Mouse (Mus musculus): ENCODE results near the gene Pias1.

Gene Pias1

DNA sequence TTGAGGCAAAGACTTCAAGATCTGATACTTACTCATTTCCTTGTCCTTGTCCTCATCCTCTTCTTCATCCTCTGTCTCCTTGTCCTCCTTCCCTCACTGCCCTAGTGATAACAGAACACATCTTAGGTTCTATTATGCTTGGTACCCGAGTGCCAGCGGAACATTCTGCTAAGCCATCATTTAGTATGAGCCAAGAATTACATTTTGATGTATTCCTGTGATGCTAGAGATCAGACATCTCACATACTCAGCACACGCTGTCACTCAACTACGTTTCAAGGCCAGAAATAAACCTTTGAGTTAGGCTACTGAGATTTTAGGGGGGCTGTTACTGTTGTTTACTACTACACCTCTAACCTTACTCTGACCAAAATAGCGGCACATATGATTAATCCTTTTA lies at the start of gene Pias1:
Gene Pias1 (minus strand): TSS at position 101 of the 400 bp plus-strand sequence.
- DNase-seq (ENCODE audit: low read depth): no peak

DNA sequence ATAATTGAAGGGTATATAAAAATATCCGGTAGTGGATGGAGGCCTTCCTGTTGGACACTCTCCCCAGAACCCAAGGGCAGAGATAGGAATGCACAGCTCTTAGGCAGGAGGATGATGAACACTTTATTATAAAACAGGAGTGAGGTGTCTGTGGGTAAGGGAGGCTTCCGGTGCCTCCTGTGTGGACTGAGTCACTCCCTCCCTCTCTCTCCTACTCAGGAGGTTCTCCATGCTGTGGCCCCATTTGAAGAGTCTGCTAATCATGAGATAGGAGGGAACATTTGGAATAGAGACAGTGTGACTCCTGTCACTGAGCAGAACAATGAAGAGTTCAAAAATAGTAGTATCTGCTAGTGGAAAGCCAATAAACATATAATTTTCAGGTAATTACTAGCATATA lies 47.7 kb upstream of the Pias1 start:
- no peak for DNase-seq (ENCODE audit: low read depth)

DNA sequence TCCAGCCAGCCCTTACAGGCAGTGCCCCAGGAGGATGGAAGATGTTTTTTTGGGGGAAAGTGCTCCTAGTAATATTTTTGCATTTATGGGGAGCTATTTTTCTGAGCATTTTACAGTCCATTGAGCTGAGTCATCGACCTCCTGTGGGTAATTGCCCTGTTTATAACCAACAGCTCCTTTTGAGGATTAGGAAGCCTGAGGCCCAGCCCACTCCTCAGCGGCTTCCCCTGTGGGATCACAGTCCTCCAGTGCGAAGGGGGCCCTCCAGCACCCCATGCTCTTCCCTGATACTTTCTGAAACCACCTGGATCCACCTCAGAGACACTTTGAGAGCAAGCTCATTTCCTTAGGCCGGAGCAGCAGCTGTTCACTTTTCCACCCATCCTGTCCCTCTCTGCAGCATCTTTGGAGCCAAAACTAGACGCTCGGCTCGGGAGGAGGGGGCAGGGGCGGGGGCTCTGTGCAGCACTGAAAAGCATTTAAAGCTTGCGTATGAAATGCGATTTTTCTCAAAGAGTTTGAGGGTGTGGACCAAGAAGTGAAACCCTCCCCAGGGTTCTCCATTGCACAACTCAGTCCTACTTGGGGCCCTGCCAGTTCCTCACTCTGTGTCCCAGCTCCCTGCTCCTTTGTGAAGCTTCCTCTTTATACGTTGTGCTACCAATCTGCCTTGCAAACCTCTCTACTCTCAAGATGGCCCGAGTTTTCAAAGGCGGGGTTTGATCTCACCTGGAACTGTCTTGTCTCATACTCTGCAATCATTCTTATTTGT lies 43.5 kb upstream of the Pias1 start:
- no peak for DNase-seq (ENCODE audit: low read depth)

DNA sequence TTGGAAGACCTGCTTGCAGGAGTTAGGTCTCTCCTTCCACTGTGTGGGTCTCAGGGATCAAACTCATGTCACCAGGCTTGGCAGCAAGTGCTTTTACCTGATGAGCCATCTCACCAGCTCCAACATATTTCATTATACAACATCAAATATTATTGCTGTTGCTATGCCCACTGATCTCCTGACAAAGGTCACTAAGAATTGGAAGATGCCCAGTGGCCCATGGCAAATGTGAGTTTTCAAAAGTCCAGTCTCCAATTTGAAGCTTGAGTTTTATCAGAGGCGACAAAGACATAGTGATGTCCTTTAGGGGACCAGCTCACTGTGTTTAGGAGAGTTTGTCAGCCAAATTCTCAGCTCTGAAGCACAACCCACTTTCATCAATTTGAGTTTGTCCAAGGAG lies 34.8 kb upstream of the Pias1 start:
- no peak for DNase-seq (ENCODE audit: low read depth)

DNA sequence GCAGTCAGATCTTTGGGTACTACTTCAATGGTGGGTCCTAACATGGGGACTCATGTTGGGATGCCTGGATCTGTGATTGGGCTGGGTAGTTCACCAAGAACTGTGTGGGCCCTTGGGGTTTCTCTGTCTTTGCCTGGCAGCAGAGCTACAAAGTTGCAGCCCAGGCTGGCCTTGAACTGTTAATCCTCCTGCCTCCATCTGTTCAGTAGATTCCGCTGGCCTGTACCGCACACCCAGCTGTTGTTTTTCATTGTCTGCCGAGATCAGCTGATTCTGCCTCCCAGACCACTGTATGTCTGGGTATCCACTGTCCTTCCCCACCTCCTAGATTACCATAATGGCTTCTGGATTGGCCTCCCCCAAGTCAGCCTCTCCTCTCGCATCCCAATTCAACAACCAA lies 19.6 kb upstream of the Pias1 start:
- DNase-seq (ENCODE audit: low read depth): no peak

DNA sequence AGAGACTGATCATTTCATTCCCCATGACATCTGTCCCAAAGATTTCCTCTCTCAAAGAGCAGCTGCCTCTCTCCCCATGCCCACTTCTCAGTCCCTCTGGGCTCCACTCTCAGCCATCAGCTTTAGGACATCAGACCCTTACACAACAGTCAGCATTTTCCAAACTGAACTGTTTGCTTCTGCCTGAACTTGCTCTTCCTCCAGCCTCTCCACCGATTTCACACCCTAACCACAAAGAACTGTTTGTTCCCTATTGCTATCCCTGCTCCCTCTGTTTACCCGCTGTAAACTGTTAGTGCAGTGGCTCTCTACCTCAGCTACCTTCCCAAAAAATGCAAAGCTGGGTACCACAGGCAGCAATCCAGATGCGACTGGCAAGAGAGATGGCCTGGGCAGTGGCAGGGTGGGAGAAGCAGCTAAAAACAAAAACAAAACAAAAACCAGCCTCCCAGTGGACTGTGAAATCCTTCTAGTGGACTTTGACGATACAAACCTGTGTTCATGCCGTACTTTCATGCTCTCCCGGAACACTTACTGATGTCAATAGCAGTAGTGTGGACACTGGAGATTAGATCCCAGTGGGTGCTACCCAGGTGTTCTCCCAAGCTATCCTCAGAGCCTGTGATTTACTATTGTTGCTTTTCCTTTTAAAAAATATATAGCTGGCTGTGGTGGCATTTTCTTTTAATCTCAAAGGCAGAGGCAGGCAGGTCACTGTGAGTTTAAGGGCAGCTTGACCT lies 18.5 kb upstream of the Pias1 start:
- DNase-seq (ENCODE audit: low read depth): no peak

DNA sequence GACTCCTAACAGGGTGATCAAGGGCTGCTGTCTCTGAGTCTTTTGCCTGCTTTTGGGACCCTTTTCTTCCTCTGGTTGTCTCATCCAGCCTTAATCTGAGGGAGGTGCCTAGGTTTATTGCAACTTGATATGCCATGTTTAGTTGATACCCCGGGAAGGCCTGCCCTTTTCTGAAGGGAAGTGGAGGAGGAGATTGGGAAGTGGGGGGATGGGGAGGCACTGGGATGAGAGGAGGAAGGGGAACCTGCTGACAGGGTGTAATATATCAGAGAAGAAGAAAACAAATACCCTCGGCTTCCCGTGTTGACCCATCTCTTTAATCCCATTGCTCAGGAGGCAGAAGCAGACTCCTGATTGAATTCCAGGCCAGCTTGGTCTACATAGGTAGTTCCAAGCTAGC lies 10.8 kb upstream of the Pias1 start:
- DNase-seq (ENCODE audit: low read depth): no peak

DNA sequence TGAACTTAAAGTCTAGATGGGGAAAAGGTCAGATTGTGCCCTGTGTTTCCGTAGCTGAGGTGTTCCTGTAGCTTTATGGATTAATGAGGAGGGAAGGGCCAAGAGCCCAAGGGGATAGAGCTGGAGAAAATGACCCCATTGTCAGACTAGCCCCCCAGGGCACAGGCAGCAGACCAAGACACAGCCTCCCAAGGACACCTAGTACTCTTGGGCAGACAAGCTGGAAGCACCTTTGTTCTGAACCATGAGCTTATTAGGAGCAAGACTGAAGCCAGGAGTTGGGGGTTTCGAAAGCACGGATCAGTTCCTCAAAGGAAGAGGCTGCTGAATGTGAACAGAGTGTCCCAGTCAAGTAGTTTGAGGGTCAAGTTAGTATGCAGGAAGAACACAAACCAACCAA lies 9.9 kb upstream of the Pias1 start:
- DNase-seq (ENCODE audit: low read depth): no peak

DNA sequence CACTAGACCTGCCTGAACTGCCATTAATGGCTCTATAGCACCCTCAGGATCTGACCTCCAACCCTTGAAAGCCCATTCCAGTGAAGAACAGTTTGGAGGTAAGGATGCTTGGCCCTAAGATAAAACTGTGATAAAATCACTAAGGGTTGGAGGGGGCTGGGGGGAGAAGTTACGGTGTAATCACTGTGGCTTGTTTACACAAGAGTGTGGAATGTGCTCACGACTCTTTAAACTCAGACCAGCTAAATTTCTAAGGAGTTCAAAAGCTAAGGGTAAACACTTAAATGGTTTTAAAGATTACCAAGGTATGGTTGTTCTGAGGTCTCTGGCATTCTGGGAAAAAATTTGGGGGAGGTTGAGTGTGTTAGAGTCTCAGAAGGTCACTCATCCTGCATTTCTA lies 7.5 kb upstream of the Pias1 start:
- no peak for DNase-seq (ENCODE audit: low read depth)

DNA sequence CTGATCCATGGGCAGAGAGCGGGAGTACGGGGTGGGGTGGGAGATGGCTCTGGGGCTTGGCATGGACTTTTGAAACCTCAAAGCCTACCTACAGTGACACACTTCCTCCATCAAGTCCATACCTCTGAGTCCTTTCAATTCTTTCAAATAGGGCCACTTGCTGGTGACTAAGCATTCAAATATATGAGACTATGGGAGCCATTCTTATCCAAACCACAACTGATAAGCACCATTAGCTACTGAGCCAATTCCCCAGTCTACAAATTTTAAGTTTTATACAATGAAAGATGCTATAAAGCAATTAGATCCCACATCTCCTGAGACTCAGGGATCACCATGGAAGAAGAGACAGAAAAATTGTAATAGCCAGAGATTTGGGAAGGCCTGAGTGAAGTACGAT lies 2.4 kb upstream of the Pias1 start:
- DNase-seq (ENCODE audit: low read depth): no peak

DNA sequence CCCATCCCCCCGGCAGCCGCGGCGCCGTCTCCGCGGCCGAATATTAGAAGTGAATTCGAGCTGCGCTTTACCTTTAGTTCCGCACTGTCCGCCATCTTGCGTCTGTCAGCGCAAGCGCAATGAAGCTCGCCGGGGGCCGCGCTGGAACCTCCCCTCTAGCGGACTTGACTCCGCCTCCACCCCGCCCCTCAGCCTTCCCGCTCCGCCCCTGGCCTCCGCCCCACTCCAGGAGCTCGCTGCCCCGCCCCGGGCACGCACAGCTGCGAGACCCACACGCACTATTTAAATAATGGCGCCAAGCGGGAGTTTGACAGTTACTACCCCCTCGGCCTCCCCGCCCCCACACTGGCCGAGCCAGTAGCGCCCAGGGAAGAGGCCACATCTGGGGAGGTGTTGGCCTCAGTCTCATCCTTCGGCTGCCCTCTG lies 6.9 kb downstream of the Pias1 start:
- peak; percentile 86 for DNase-seq (ENCODE audit: low read depth)

DNA sequence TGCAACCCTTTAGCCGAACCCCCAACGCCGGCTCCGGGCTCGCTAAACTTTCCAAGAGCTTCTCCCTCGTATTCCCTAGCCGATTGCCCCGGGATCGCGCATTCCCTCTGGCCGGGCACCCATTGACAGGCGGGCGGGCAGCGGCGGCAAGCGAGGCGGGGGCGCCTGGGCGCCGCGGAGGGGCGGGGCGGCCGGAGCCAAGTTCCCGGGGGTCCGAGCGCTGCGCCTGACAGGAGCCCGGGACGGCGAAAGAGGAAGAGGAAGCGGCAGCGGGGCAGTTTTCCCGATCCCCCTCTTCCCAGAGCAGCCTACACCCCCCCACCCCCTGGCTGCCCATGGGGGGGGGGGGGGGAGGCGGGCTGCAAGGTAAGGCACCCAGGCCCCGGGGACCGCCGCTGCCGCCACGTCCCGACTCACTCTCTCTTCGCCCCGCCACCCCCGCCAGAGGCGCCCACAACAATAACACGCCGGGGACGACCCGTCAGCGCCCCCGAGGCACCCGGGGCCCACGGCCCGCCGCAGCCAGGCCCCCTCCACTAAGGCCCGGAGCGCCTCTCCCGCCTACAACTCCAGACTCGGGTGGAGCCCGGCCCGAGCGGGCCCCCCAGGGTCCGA lies 7.5 kb downstream of the Pias1 start:
- no peak for DNase-seq (ENCODE audit: low read depth)

DNA sequence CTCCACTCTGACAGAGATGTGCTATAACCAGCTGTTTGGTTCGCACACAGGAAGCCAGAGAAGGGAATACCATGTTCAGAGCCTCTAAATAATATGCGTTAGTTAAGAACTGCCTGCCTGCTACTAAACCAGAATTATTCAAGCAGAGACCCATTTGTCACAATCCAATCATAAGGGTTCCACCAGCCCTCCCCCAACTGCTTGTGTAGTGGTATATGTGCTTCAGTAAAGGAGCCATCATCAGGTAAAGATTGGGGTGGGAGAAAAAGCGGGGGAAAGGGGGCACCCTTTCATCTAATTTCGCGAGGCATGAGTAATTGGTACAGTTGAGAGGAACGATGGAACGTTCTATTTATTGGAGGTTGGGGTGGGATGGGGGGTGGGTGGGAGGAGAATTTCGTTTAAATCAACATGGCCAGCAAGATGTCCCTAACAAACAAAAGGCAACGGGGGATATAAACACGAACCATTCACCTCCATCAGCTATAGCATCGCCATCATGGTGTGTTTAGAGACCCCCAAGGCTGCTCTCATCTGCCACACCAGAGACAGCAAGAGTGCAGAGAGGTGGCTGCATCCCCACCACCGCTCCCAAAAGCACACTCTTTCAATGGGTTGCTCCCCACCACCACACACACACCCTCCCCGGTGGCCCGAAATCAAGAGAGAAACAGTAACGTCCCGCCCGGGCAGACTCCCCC lies 8.1 kb downstream of the Pias1 start:
- DNase-seq (ENCODE audit: low read depth): no peak

DNA sequence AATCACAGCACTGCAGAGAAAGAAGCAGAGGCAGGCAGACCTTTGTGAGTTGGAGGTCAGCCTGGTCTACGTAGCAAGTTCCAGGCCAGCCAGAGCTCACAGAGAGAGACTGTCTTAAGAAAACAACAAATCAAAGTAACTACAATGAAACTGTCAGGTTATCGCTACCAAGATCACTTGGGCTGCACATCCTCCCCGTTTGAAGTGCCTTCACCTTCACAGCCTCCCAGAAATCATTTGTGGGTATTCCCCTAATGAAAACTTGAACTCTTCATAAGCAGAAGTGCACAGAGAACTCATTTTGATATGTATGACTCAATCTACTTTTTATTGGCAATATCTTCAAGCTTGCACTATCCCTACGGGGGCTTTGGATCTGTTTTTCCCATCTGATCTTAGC lies 10.6 kb downstream of the Pias1 start:
- no peak for DNase-seq (ENCODE audit: low read depth)

DNA sequence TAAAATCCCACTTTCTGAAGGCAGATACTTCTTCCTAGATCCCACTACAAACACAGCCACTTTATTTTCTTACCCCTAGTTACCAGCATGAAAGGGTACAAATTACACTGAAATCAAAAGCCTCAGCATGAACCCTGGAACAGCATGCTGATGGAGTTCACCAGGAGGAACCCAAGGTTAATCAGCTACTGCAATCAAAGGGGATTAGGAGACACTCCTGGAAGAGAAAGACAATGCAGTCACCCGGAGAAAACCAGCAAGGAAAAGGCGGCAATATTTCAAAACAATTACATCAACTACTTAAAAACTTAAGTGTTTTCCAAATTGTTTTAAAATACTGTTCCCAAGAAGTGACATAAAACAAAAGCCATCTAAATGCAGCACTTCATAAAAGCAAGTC lies 11.9 kb downstream of the Pias1 start:
- DNase-seq (ENCODE audit: low read depth): no peak

DNA sequence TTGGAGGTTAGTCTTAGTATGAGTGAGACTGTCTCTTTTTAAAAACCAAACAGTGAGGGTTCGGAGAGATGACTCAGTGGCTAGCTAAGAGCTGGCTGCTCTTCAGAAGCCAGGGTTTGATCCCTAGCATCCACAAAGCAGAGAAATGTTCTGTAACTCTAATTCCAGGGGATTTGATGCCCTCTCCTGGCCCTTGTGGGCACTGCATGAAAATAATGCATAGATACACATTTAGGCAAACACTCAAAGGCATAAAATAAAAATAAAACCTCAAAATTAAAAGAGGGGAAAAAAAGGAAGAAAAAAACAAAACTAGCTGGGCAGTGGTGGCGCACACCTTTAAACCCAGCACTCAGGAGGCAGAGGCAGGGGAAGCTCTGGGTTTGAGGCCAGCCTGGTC lies 13.3 kb downstream of the Pias1 start:
- no peak for DNase-seq (ENCODE audit: low read depth)

DNA sequence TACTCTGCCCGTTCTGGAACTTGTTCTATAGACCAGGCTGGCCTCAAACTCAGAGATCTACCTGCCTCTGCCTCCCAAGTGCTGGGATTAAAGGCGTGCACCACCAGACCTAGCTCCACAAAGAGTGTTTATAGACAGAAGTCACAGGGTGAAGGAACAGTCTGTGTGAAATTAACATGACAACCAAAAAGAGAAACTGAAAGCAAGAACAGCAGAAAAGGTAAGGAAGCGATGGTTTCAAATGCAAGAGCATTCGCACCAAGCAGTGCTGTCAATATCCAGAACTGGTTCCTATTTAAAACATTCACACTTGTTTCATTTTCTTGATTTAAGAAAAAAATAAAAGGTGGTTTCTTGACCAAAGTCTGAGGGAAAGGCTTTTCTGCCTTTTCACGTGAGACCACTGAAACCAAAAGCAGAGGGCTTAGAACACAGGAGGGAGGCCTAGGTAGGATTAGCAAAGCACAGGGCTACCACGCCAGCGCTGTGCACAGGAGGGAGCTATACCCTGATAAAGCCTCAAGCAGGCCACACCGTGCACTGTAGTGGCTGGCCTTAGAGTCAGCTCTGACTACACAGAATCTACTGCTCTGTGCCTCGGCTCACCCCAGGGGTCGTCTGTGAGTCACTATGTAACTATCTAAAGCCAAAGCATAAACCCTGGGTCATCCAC lies 15.5 kb downstream of the Pias1 start:
- no peak for DNase-seq (ENCODE audit: low read depth)

DNA sequence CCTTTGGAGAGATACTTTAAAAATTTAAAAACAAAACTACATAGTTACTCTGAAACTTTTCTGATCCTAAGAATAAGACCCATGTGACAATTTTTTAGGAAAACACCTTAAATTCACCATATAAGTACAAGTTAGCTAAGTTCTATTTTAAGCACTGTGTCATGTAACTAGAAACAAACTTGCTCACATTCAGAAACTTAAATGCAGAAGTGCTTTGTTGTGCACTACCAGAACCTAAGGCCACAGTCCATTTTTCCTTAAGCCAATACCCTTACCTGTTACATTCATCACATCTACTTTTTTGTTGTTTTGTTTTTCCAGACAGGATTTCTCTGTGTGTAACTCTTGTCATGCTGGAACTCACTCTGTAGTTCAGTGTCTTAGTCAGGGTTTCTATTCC lies 17.4 kb downstream of the Pias1 start:
- DNase-seq (ENCODE audit: low read depth): no peak

DNA sequence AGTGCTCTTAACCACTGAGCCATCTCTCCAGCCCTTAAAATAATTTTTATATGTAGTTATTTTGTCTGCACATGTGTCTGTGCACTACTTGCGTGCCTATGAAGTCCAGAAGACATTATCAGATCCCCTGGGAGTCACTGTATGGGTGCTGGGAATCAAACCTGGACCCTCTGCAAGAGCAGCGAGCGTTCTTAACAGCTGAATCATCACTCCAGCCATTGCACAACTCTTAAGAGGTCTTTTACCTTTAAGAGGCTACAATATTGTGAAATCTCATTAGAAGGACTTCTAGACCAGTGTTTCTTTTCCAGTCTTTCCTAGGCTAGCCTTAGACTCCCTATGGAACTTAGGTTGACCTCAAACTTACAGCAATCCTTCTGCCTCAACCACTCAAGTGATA lies 21.7 kb downstream of the Pias1 start:
- DNase-seq (ENCODE audit: low read depth): no peak

DNA sequence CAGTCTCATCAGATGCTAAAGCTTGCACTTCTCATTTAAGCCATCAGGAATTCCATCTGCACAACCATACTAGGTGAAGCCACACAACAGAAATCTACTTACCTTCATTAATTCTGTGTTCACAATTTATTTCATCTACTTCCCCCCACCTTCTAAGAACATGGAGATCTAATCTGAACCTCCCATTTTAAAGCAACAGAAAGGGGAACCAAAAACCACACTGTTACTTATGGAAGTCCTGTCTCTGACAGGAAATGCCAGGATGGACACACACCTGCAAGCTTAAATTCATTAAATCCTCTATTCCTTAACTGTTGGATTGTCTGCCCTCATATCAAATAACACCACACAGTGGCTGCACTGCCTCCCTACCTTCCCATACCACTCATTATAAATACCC lies 35.0 kb downstream of the Pias1 start:
- DNase-seq (ENCODE audit: low read depth): no peak

DNA sequence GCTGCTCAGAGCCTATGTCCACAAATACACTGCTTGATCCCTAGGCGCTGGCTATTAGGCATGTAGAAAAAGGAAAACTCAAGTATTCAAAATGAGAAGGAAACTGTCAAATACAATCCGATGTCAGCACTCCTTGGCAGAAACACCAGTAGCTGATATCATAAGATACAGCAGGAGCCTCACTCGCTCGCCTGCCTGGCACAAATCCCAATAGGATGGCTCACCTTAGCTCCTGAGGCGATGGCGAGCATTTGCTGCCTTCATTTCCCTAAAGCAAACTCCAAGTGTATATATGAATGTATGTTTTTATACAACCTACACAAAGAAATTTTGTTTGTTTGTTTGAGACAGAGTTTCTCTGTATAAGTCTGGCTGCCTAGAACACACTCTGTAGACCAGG lies 42.4 kb downstream of the Pias1 start:
- no peak for DNase-seq (ENCODE audit: low read depth)

DNA sequence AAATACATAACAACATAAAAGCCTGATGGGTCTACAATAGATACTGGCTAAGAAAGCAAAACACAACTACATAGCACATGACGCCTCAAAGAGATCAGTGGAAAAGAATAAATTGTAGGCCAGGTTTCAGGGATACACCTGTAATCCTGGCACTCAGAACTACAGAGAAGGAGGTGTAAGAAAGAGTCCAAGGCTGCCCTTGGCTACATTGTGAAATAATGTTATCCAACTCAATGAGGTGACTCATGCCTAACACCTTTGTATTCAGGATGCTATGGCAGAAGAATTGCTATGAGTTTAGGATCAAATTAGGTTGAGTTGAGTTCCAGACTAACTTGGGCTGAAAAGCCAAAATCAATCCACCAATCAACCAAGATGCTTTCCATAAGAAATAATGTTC lies 43.7 kb downstream of the Pias1 start:
- DNase-seq (ENCODE audit: low read depth): no peak

Data from c-Kit-positive CD71-positive TER-119-negative erythroid progenitor cells, embryonic 14.5 days (primary cell).